Mouse (Mus musculus) ES-Bruce4 (cell line): ENCODE measurements at regions not wholly inside any gene's neighbourhood (a gene's known extent, or its start where the extent isn't known, plus 50 kb on each side); places are given as distances from the start of the nearest gene placed in this dataset.

Experiments
- H3K27ac ChIP-seq: 2 replicates; pipeline ENCODE4 v1.5.1; 2012; ENCODE audit warnings: low read length, inconsistent platforms; ENCODE audit not compliant: insufficient read depth
- H3K27me3 ChIP-seq: 2 replicates; pipeline ENCODE4 v1.6.1; 2012; ENCODE audit warnings: mild to moderate bottlenecking, low read length, inconsistent platforms; ENCODE audit not compliant: control insufficient read depth, poor library complexity, insufficient read depth, severe bottlenecking
- H3K36me3 ChIP-seq: 2 replicates; pipeline ENCODE4 v1.6.1; 2012; ENCODE audit warnings: inconsistent platforms, mild to moderate bottlenecking, low read length, moderate library complexity; ENCODE audit not compliant: control insufficient read depth, poor library complexity, insufficient read depth, severe bottlenecking
- H3K4me1 ChIP-seq: one replicate; pipeline ENCODE4 v1.8.1; 2011; ENCODE audit warnings: low read length; ENCODE audit not compliant: control insufficient read depth, insufficient read depth
- H3K4me3 ChIP-seq: 2 replicates; pipeline ENCODE4 v1.5.1; 2011; ENCODE audit warnings: low read depth, mild to moderate bottlenecking, low read length
- H3K9ac ChIP-seq: 2 replicates; pipeline ENCODE4 v1.6.1; 2012; ENCODE audit warnings: low read depth, mild to moderate bottlenecking, inconsistent platforms; ENCODE audit not compliant: poor library complexity, severe bottlenecking
- H3K9me3 ChIP-seq: replicated peaks from 2 replicates; pipeline ENCODE4 v1.6.1; 2012; ENCODE audit warnings: mild to moderate bottlenecking, low read length, inconsistent platforms; ENCODE audit not compliant: control insufficient read depth, poor library complexity, insufficient read depth, severe bottlenecking
- CTCF ChIP-seq: IDR thresholded peaks from one replicate; pipeline ENCODE4 v1.8.1; 2011; ENCODE audit warnings: low read depth, low read length
- EP300 ChIP-seq: IDR thresholded peaks from 2 replicates; pipeline ENCODE4 v1.6.1; 2011; ENCODE audit warnings: low read depth, low read length; ENCODE audit not compliant: insufficient read depth
- POLR2A ChIP-seq: IDR thresholded peaks from one replicate; pipeline ENCODE4 v1.8.1; 2011; ENCODE audit warnings: low read length; ENCODE audit not compliant: insufficient read depth

DNA sequence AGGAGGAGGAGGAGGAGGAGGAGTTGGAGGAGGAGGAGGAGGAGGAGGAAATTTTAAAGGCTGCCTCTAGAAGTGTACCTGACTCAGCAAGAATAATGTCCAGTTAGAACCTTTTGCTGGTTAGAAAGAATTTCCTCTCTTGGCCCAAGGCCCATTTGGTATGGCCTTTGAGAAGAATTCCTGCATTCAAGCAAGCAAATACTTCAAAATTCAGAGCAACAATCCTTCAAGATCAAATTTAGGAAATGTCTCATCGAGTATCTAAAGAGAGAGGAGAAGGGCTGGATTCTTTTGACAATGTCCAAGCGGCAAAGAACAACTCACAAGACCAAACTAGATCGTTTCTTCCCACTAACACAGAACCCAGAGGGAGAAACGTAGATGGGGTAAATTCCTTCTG, 263.1 kb upstream of the Irx3 start:
- H3K36me3 ChIP-seq: no peaks in the 10 kb centered on the region
- no peak overlapping the region for H3K9ac ChIP-seq
- no peaks in the 10 kb centered on the region for H3K9me3 ChIP-seq
- no peaks in the 10 kb centered on the region for H3K27me3 ChIP-seq
- no peaks in the 10 kb centered on the region for H3K4me1 ChIP-seq
- H3K27ac ChIP-seq: peak overlapping the region; percentile 73
- TF ChIP-seq CTCF (no peak), POLR2A (no peak), EP300 (no peak)
- H3K4me3 ChIP-seq: no peak overlapping the region

DNA sequence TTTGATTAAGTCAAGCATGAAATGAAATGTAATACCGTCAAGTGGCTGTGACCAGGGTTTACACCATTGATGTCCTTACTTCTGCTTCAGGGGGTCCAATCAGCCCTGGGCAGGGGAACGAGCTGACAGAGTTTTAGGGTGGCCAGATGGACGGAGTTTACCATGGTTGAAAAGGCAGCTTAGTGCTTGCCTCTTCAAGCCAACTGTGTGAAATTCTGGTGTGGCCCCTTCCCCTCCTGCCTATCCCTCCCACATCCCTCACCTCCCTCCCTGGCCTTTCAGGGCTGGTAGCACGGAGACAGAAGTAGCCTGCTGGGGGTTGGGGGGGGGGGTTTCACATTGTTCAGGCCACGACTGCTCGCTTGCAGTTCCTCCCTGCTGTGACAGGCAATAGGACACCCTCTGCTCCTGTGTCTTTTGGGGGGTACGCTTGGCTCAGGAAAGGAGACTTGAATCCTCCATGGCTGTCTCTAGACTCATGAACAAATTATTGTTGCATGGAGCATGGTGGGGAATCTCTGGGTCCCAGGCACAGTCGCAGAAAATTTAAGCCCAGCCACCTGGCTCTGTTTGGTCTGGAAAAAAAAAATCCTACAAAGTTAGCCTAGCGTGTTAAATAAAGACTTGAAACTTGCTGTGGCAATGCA, 262.4 kb upstream of the Irx3 start:
- no peaks in the 10 kb centered on the region for H3K4me1 ChIP-seq
- no peaks in the 10 kb centered on the region for H3K27me3 ChIP-seq
- no peak overlapping the region for H3K4me3 ChIP-seq
- no peaks in the 10 kb centered on the region for H3K36me3 ChIP-seq
- TF ChIP-seq CTCF (no peak), POLR2A (no peak), EP300 (no peak)
- no peaks in the 10 kb centered on the region for H3K9me3 ChIP-seq
- H3K27ac ChIP-seq: no peak overlapping the region
- H3K9ac ChIP-seq: no peak overlapping the region

DNA sequence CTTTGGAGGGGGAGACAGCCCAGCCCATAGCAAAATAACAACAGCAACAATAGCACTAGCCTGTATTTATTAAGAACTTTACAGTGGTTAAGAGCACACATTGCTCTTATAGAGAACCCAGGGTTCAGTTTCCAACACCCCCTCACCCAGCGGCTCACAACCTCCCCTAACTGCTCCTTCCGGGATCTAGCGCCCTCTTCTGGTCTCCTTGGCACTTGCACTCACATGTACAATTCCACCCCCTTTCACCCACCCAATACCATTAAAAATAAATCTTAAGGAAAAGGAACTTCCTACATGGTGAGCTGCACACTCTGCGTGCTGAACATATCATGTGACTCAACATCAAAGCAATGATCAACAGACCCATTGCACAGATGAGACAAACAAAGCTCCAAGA, 261.5 kb upstream of the Irx3 start:
- TF ChIP-seq CTCF (peak; percentile 81), EP300 (no peak), POLR2A (no peak)
- Histone ChIP-seq H3K27ac (no peak overlapping the region), H3K4me1 (no peaks in the 10 kb centered on the region), H3K4me3 (no peak overlapping the region), H3K9me3 (no peaks in the 10 kb centered on the region), H3K9ac (no peak overlapping the region), H3K27me3 (no peaks in the 10 kb centered on the region), H3K36me3 (no peaks in the 10 kb centered on the region)

DNA sequence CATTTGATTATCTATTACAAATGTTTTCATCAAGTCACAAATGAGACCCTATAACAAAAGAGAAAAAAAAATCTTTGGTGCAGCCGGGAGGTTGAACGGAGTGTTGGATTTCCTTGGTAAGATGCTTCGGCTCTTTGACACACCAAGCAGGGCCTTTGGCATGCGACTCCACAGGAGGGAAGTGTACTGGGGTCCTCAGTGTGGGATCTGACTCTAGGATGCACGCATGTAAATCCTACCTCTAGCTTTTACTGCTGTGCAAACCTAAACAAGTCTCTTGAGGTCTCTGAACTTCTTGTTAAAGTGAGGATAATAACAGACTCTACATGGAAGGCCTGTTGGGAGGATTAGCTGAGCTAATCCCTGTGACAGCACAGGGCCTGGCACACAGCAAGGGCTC, 257.6 kb upstream of the Irx3 start:
- Histone ChIP-seq H3K27me3 (no peaks in the 10 kb centered on the region), H3K27ac (no peak overlapping the region)
- no peak for TF ChIP-seq POLR2A

DNA sequence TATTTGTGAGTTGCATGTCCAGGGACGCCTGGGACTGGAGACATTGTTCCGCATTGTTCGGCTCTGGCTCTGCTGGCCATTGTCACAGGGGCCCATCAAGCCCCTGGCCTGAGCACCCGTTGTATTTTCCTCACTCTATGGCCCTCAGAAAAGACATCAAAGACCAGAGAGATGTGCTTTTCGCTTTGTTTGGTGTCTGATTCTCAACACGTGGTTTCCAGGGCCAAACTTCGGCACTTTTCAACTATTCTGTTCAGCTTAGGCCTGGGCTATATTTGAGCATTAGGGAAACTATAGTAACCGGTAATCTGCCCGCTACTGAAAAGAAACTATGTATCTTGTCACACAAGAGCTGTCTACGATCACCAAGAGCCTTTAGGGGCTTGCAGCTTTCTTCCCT, 257.1 kb upstream of the Irx3 start:
- H3K27me3 ChIP-seq: no peaks in the 10 kb centered on the region
- TF ChIP-seq EP300 (no peak), CTCF (no peak), POLR2A (no peak)

More for the DNA sequence above, 257.6 kb upstream of the Irx3 start:
- Histone ChIP-seq H3K4me1 (no peaks in the 10 kb centered on the region), H3K4me3 (no peak overlapping the region), H3K9me3 (no peaks in the 10 kb centered on the region; the same call in 1 of the 2 replicates), H3K36me3 (no peaks in the 10 kb centered on the region), H3K9ac (no peak overlapping the region)

DNA sequence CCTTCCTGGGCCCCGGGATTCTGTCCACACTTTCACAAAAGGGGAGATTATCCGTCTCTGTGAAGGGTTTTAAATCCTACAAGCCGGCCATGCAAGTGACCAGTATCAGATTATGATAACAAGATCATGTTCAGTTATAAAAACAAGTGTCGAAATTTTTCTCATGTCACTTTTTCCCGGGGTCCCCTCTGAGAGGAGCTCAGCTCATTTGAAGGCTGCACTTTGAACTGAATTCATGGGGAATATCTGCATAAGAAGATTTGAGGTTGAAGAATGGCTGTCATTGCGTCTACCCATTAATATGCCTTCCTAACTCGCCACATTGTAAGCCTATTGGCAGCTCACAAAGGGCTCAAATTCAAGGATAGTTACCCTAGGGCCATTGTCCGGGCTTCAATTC, 256.0 kb upstream of the Irx3 start:
- H3K27me3 ChIP-seq: no peaks in the 10 kb centered on the region
- no peak overlapping the region for H3K27ac ChIP-seq
- H3K4me3 ChIP-seq: no peak overlapping the region
- no peaks in the 10 kb centered on the region; the same call in 1 of the 2 replicates for H3K9me3 ChIP-seq
- no peaks in the 10 kb centered on the region for H3K36me3 ChIP-seq
- TF ChIP-seq EP300 (no peak), POLR2A (no peak), CTCF (no peak)
- H3K4me1 ChIP-seq: no peaks in the 10 kb centered on the region
- H3K9ac ChIP-seq: no peak overlapping the region

More for the DNA sequence above, 257.1 kb upstream of the Irx3 start:
- H3K4me3 ChIP-seq: no peak overlapping the region
- H3K27ac ChIP-seq: no peak overlapping the region
- H3K9me3 ChIP-seq: no peaks in the 10 kb centered on the region; the same call in 1 of the 2 replicates
- no peak overlapping the region for H3K9ac ChIP-seq
- no peaks in the 10 kb centered on the region for H3K4me1 ChIP-seq
- no peaks in the 10 kb centered on the region for H3K36me3 ChIP-seq
